Mouse (Mus musculus): ENCODE measurements at regions not wholly inside any gene's neighbourhood (a gene's known extent, or its start where the extent isn't known, plus 50 kb on each side); places are given as distances from the start of the nearest gene placed in this dataset.

DNA sequence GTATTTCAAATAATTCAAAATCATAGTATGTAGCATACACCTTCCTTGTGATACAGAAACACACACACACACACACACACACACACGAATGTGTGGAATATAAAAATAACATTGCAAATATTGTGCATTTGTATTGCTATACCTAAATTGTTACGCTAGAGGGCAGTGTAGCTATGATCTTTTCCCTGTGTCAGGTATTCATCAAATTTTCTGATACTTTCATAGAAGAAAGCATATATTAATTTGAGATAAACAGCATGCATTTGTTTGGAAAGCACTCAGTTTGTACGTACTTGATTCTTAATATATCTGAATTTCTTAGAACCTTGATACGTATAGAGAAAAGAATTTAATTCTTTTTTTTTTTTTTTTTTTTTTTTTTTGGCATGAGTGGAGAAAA, 1700.9 kb upstream of the Sel1l start:
- DNase-seq (ENCODE audit: low spot score) = no peak

DNA sequence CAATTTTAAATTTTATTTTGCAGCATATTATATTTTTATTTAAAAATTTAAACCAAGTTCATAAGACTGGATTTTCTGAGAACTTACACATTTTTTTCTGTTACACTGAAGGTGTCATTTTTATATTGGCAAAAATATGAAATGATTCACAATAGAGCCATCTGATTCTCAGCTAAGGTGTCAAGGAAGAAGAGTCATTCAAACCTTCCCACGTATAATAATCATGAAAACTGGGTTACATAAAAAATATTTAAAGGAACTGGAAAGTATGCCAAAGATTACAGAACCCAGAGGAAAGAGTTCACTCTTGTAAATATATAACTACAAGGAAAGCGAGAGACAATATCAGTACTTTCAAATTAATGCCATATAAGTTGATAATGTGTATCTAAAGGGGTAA, 1674.5 kb upstream of the Sel1l start:
- no peak for DNase-seq (ENCODE audit: low spot score)

DNA sequence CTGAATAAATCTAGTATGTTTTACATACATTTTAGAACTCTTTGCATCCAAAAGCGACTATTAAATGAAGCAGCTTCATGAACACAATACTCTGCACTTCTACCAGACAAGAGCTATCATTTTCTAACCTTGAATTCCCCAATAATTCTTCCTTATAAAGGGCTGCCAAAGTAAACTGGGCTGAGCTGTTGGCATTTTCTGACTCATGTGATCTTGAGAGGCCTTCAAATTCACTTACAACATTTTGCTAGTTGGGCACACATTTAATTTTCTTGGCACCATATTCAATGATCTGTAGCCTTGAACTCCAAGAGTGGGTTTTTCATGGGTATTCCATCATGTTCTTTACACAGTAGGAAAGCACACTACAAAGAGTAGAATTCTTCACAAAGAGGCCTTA, 1637.4 kb upstream of the Sel1l start:
- no peak for DNase-seq (ENCODE audit: low spot score)

DNA sequence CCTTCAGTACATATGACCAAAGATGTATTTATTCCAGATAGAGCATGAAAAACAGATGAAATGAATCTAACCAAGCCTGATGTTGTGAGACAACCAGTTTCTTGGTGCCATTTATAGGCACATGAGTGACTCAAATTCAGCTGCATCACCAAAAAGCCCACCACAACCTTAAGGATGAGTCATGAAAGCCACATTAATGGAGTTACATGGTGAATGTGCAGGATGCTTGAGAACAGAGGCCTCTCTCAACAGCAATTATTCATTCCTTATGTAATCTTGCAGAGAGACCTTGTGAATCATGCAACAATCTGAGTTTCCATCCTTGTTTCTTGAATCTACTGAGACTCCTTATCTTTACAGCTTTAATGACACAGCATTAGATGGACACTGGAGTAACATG, 1613.1 kb upstream of the Sel1l start:
- DNase-seq (ENCODE audit: low spot score) = no peak

DNA sequence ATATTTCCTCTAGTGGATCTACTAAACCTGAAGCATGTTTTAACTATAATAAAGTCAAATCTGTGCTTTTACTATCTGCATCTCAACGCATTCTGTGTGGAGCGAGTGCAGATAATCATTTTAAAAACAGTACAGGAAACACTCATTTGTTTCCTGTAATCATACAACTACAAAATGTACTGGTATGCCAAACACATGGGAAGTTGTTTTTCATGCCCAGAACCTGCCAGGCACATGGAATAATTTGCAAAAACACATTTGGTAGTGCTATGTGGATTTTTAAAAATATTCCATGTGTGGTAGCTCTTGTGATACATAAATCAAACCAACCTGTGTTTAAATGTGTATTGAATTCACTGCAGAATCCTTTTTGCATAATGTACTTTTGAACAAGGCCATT, 1600.5 kb upstream of the Sel1l start:
- DNase-seq (ENCODE audit: low spot score) = no peak

DNA sequence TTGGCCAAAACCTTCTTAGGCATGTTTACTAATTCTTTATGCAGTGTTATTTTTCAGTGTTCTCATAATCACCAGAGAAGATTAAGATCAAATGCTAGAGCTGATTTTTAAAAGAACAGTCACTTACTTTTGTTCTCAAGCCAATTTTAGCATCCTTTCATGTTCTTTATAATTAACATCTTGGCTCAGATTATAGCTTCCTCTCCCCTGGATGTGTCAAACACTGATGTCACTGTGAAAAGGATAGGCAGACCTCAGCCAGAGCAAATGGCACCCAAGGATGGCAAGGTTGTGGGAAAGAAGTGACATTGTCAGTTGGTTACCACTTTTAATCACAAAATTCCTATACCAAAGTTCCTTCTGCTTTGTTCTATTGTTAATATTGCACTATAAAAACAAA, 1580.3 kb upstream of the Sel1l start:
- no peak for DNase-seq (ENCODE audit: low spot score)

DNA sequence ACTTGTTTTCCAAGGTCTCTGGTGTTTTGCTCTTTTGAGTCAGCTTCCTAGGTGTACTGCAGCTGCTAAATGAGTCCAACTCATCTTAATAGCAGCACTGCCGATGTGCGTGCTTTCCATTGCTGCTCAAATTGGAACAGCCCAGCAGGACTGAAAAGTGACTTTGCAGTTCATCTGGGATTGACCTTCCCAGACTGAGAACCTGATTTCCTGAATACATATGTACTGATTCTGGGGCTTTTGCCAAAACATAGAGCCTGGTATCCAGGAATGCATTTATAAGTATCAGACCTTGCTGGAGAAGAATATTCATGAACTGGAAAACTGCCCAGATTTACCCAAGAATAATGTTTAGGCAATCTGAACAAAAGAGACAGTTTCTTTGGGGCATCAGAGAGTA, 1579.0 kb upstream of the Sel1l start:
- DNase-seq (ENCODE audit: low spot score) = no peak

DNA sequence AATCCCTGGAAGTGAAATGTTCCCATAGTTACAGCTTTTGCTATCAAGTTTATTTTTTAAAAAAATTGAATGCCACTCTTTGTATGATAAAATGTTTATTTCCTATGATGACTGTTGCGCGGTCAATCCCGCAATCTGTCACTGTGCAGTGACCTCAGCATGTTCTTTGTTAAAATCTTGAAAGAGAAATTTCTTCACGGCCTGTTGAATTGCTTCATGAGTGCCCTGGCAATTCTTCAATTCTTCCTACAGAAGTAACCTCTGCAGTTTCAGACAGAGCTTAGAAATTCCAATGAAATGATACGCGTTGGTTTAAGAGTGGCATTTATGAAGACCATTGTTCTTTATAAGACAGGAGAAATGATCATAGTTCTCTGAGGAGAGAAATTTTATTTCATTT, 1567.4 kb upstream of the Sel1l start:
- DNase-seq (ENCODE audit: low spot score) = no peak

DNA sequence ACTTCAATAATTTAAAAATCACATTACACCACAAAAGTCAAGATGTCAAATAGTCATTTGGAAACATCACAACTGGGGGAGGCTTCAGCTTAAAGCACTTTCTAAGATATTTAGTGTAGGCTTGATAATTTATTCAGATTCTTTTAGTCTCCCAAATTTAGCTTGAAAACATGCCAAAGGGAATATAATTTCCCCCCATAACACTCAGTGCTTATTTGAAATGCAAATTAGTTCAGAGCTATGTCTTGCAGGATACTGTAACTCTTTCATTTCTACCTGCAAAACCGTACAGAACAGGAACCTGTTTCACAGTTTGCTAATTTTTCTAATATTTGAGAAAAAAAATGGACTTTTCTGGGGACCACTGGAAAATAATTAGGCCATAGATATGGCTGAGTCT, 1566.8 kb upstream of the Sel1l start:
- DNase-seq (ENCODE audit: low spot score) = no peak

DNA sequence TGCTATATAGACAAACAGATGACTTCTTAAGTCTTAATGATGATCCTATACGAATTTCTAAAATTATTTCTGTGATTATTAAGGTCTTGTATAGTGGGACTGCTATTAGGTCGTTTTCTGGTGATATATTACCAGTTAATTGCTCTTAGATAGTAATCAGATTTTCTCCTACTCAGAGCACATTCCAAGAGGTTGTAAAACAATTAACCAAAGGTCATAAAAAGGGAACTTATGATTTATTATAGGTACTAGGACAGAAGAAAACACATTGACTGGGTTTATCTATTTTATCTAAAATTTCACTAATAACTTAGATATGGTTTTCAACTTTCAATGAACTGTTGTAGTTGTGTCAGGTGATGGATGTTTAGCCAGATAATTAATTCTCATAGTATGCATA, 1536.6 kb upstream of the Sel1l start:
- no peak for DNase-seq (ENCODE audit: low spot score)

DNA sequence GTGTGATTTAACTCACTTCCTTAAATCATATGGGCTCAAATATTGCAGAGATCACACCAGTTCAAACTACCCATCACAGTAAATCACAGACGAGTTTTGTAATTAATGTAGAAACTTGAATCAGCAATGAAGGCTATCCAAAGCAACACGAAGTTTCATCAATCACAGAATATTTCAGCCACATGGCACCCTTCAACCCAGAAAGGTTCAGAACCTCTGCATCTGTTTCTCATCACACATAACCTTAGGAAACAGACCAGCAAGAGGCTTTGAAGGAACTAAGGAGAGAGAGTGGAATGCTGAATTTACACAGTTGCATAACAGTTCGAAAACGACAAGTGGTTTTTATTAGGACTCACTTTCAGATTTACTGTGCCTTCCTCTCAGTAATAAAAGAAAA, 1494.0 kb upstream of the Sel1l start:
- no peak for DNase-seq (ENCODE audit: low spot score)

DNA sequence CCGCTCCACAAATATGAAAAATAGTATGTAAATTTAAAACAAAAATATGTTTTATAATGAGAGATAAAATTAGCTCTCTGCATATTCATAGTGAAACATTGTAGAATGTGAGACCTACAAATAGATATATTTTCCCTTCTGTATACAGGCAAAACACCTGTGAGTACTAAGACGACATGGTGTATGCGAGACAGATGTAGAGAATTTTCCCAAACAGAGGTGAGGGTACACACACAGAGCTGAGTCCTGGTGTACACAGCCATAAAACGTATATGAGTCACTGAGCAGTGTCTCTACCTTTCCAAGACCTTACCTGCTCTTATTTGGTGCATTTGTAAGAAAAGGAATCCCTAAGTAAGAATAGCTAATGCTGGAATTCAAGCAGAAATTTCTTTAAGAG, 1493.6 kb upstream of the Sel1l start:
- DNase-seq (ENCODE audit: low spot score) = no peak

DNA sequence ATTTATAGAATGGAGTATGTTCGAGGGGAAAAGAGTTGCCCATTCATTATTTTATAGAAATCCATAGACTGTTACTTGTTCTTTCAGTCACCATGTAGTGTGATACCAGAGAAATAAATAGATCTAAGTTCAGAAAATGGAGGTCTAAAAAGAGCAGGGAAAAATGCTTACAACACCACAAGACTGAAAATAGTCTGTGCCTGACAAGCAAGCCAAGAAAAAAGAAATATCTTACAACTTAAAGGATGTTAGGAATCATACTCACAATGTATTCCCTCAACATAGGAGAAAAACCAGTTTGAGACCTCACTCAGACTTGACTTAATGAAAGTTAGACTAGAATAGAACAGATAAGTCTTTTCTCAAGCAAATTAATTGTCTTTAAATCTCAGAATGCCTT, 1486.6 kb upstream of the Sel1l start:
- no peak for DNase-seq (ENCODE audit: low spot score)

DNA sequence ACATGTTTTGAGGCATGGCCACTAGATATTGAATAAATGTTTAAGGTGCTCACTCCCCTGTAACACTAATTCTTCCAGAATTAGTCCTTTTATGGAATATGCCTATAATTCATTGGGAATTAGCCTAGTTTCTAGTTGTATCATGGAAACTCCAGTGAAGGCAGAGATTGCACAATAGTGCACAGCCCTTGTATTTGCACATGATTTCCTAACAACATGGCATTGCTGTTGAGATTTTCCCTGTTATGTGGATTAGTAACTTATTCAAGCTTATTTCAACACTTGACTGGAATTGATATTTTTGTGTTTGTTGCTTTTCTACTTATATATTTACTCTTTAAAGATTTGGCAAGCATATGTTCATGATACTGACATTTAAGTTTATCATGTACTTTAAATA, 1463.3 kb upstream of the Sel1l start:
- DNase-seq (ENCODE audit: low spot score) = no peak

DNA sequence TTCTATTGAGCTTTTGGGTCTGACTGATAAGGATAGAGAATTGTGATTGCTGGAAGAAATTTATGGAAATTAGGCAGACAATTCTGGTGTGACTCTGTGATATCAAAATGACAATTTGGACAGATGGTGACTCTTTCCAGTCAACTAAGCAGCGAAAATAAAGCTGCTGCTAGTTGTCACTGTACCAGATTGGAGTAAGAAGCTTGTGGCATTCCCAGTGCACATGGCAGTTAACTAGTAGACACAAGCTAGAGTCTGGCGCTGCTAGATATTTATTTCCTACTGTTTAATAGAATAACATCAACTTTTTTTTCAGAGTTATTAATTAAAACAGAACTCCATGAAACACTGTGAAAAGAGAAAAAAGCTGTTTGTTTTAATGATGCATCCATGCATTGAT, 1432.9 kb upstream of the Sel1l start:
- DNase-seq (ENCODE audit: low spot score) = no peak

DNA sequence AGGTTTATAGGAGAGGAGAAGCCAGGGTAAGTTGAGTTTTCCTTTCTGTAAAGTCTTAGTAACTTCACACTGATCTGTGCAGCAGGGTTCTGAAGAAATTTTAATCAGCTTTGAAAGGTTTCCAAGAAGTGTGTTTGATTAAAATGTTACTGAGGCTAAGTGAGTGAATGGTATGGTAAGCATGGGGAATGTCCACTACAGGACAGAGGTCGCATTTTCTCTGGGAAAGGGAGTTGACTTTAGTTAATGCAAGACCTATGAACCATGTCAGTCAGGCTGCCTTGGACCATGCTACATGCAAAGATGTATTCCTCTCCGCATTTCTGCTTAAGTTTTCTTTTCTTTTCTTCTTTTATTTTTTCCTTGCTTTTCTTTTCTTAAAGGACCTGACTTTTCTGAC, 1424.7 kb upstream of the Sel1l start:
- DNase-seq (ENCODE audit: low spot score) = no peak

DNA sequence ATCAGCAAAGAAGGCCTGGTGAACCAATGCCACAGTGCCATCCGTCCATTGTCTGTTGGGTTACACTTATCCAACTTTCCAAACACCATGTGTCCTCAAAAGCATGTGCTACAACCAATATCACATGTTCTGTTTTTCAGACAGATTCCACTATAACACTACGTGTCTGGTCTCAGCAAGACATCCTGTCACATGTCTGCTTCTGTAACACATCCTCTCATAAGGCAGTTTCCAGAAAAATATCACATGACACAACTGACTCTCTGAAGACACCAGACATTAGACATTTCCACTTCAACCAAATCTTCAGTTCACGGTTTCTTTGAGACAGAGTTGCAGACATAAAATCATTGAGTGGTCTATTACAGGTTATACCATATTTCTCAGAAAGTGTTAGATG, 1381.3 kb upstream of the Sel1l start:
- no peak for DNase-seq (ENCODE audit: low spot score)

DNA sequence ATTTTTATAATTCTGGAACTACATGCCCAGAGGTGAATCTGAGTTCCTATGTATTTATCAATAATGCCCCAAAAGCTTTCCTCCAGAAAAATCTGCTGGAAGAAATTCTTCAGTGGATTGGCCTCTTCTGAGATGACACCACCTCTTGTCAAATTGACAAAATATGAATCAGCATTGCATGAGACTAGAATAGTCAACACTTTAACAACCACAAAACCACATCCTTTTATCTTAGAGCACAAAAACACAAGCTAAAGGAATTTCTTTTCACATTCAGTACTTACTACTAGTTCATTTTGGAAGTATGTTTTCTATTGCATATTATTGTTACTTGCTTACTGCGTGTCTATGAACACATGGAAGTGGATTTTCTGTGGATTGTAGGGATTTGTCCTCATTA, 1377.9 kb upstream of the Sel1l start:
- no peak for DNase-seq (ENCODE audit: low spot score)

DNA sequence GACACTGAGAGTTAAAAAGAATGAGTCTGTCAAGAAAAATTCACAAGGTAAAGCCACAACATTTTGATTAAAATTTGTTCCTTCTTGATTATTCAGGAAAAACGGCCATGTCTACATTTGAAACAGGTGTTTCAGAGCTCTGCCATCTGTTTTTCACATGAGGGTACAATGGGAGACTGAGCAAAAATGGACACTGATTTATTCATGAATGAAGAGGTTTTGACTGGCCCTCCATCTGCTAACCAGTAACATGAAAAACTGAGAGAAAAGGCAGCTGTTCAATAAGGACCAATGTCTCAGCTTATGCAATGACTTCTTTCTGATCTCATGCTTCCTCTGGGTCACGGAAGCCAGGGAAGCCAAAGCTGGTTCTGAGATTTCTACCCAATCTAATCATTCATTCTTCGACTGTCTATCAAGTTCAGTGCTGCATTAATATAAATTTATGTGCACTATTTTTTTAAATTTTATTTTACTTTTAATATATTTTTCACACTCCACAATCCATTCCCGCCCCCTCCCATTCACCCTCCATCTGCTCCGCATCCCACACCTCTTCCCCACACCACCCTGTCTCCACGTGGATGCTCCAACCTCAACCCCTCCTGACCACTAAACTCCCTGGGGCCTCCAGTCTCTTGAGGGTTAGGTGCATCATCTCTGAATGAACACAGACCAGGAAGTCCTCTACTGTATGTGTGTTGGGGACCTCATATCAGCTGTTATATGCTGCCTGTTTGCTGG, 1372.4 kb upstream of the Sel1l start:
- DNase-seq (ENCODE audit: low spot score) = no peak

DNA sequence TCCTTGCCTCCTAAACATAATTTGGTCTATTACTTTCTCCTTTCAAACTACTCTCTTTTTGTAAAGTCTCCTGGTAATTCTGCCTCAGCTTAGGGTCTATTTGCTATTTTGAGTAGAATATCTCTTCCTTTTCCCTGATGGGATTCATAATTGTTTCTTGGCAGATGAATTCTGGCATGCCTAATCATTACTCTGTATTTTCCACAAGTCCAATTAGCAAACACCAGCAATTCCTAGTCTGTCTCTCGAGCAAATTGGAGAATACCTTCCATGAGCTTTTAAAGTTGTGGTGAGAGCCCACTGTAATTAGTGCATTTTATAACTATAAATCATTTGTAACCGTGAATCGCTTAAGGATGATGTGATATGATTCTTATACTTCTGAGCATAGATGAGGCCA, 1358.6 kb upstream of the Sel1l start:
- no peak for DNase-seq (ENCODE audit: low spot score)

DNA sequence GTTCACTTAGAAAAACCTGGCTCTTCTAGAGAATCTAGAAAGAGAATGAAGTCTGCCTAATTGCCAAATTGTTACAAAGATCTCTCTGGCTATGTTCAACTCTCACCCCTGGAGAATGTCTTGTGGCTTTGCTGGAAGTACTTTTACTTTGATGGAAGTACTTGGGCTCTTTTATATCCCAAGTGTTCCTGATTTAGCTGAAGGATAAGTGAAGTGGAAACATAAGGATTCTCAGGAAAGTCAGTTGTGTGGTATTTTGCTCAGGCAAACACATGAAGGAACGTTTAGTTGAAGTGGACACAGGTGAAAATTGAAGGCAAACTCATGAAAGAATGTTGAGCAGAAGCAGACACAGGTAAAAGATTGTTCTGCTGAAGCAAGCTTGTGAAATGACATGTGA, 1340.0 kb upstream of the Sel1l start:
- DNase-seq (ENCODE audit: low spot score) = no peak

DNA sequence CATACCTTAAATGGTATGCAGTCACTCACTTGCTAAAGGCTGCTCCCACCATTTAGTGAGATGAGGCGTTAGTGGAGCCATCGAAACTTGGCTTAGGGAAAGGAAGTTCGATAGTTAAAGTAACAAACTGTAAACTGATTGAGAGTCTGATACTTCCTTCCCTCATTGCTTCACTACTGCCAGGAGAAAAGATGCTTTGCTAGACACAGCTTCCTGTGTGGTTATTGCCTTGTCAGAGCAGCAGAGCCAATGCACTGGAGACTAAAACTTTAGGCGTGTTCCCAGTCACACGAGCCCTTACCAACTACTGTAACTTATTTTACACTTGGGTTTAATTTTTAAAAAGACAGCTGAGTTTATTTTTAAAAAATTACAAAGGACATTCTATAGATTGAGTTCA, 1324.8 kb upstream of the Sel1l start:
- no peak for DNase-seq (ENCODE audit: low spot score)

DNA sequence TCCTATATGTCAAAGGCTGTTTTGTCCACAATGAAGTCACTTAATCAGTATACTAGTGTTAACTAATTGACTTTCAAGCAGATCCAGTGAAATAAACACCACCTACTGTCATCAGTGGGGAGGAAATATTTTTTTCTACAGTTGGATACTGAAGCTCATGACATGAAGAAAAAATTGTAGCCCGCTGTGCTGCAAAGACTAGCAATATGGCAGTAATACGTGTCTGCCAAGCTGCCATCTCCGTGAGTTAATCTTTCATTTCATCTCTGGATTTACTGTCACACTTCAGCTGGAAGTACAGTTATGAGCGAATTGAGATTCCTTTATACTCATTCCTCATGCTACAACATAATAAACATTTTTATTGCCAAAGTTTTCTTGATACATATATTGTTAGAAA, 1311.3 kb upstream of the Sel1l start:
- DNase-seq (ENCODE audit: low spot score) = no peak

DNA sequence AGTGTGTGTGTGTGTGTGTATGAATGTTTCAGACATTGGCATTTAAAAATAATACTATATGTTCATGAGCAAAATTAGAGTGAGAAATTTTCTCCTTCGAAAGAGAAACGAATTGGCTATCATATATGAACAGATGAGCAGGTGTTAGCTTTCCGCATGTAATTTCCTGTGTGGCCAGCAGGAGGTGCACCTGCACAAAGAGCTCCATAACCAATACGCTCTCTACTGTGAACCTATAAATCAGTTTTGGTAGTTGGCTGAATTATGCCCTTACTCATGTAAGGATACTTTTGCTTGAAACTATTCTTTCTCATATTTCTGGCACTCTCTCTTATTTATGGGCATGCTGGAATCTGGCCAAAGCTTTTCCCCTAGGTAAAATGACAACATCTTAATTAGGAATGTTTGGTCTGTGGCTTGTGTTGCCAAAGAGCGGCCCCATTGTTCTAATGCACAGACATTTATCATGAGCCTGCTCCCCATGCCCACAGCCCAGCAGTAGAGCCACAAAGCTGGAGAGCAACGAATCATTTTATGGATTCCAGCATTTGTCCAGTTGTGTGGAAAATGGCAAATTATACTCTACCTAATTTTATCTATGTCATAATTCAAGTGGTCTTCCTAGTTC, 1303.8 kb upstream of the Sel1l start:
- peak; percentile 44 for DNase-seq (ENCODE audit: low spot score)

Measured in testis, postnatal 10 days (tissue).